Mouse (Mus musculus) lung, postnatal 0 days (tissue): ENCODE data around the gene Rerg. TPM values are rescaled to one million over a fixed set of nuclear protein-coding genes. Genes with fewer than 3 reads are reported as not detected.

ENCODE experiments used
- ATAC-seq: fragments of 200-750 bp; cut with Nextera tagmentation; 2 replicates; pipeline ENCODE4 v1.8.0; 2017; ENCODE audit warnings: moderate library complexity
- DNase-seq: peaks from one replicate; pipeline ENCODE4 v3.0.0-alpha.2; 2016; ENCODE audit warnings: low spot score
- H3K27ac ChIP-seq: fragments of 300-500 bp; sonication (generic); 2 replicates; pipeline ENCODE4 v1.5.1; 2014; ENCODE audit warnings: antibody characterized with exemption, mild to moderate bottlenecking, low read length, mixed read lengths
- H3K27me3 ChIP-seq: fragments of 300-500 bp; sonication (generic); replicated peaks from 2 replicates; pipeline ENCODE4 v1.6.1; 2014; ENCODE audit warnings: low read length, mixed read lengths; ENCODE audit not compliant: insufficient read depth
- H3K36me3 ChIP-seq: fragments of 300-500 bp; sonication (generic); 2 replicates; pipeline ENCODE4 v1.6.1; 2014; ENCODE audit warnings: low read length, mixed read lengths; ENCODE audit not compliant: insufficient read depth
- H3K4me1 ChIP-seq: fragments of 300-500 bp; sonication (generic); 2 replicates; pipeline ENCODE4 v1.6.1; 2014; ENCODE audit warnings: antibody characterized with exemption, low read depth, low read length, mixed read lengths; ENCODE audit not compliant: insufficient read depth
- H3K4me2 ChIP-seq: fragments of 300-500 bp; sonication (generic); replicated peaks from 2 replicates; pipeline ENCODE4 v1.6.1; 2014; ENCODE audit warnings: low read depth, mild to moderate bottlenecking, low read length, moderate library complexity, mixed read lengths
- H3K4me3 ChIP-seq: fragments of 300-500 bp; sonication (generic); 2 replicates; pipeline ENCODE4 v1.5.1; 2014; ENCODE audit warnings: low read depth, low read length
- H3K9ac ChIP-seq: fragments of 300-500 bp; sonication (generic); replicated peaks from 2 replicates; pipeline ENCODE4 v1.6.1; 2014; ENCODE audit warnings: low read depth, mild to moderate bottlenecking
- H3K9me3 ChIP-seq: fragments of 300-500 bp; sonication (generic); 2 replicates; pipeline ENCODE4 v1.6.1; 2016; ENCODE audit warnings: low read length, mixed read lengths
- CTCF ChIP-seq: IDR thresholded peaks from 2 replicates; pipeline ENCODE4 v1.5.1; 2016; ENCODE audit warnings: antibody characterized with exemption, mild to moderate bottlenecking
- EP300 ChIP-seq: IDR thresholded peaks from 2 replicates; pipeline ENCODE4 v1.6.1; 2016; ENCODE audit warnings: antibody characterized with exemption, mild to moderate bottlenecking, control low read depth
- WGBS: fragments of 180-500 bp; shearing (Covaris S2); extraction: QIAGEN DNeasy Blood & Tissue Kit; methylation state at CpG from one replicate; pipeline ENCODE4 v1.1.7; 2014; 5-methylcytosine and 5-hydroxymethylcytosine counted together
- polyA plus RNA-seq: library from polyadenylated mRNA; unstranded; fragments of >200 nt; fragmentation: Nextera tagmentation; extraction: Ambion mirVana; gene quantifications from 2 replicates; pipeline ENCODE4 v1.2.1, GENCODE M21; 2015

Gene Rerg
- polyA plus RNA-seq, 1 experiment from 2014 or later: 42.9 TPM

- H3K36me3 ChIP-seq: no peaks in the 10 kb centered on the region
- DNase-seq (no peak), ATAC-seq (no peak)
- 82% methylated on average over 3 of the region's 3 CpGs for WGBS
- H3K9me3 ChIP-seq: no peaks in the 10 kb centered on the region
- no peak overlapping the region for H3K9ac ChIP-seq
- H3K4me2 ChIP-seq: no peak overlapping the region
- TF ChIP-seq CTCF (no peak), EP300 (no peak)
- no peak overlapping the region for H3K27ac ChIP-seq
- H3K4me3 ChIP-seq: no peak overlapping the region
- no peaks in the 10 kb centered on the region for H3K4me1 ChIP-seq
- H3K27me3 ChIP-seq: no peaks in the 10 kb centered on the region
Measured at GRCm38 (mm10) chr6:137087470-137087869, 82.8 kb downstream of the Rerg start.

GRCm38 (mm10) chr6:137079701-137080100 lies 90.6 kb downstream of the Rerg start:
- no peaks in the 10 kb centered on the region for H3K27me3 ChIP-seq
- H3K36me3 ChIP-seq: no peaks in the 10 kb centered on the region
- H3K4me2 ChIP-seq: no peak overlapping the region
- TF ChIP-seq EP300: no peak
- no peak for TF ChIP-seq CTCF
- H3K9me3 ChIP-seq: no peaks in the 10 kb centered on the region
- WGBS: 68% methylated on average over 6 of the region's 6 CpGs
- no peaks in the 10 kb centered on the region for H3K4me1 ChIP-seq
- no peak overlapping the region for H3K4me3 ChIP-seq
- ATAC-seq (no peak), DNase-seq (no peak)
- no peak overlapping the region for H3K27ac ChIP-seq
- H3K9ac ChIP-seq: no peak overlapping the region

- WGBS: 89% methylated on average over 13 of the region's 13 CpGs
- TF ChIP-seq EP300 (no peak), CTCF (no peak)
- no peak overlapping the region for H3K4me3 ChIP-seq
- H3K36me3 ChIP-seq: no peaks in the 10 kb centered on the region
- H3K9me3 ChIP-seq: no peaks in the 10 kb centered on the region
- no peak overlapping the region for H3K9ac ChIP-seq
- H3K4me2 ChIP-seq: no peak overlapping the region
- ATAC-seq: no peak
- no peak overlapping the region for H3K27ac ChIP-seq
- H3K4me1 ChIP-seq: no peaks in the 10 kb centered on the region
- DNase-seq: no peak
- no peaks in the 10 kb centered on the region for H3K27me3 ChIP-seq
Measured at GRCm38 (mm10) chr6:137076731-137077130, 93.6 kb downstream of the Rerg start.

GRCm38 (mm10) chr6:137076225-137076624 lies 94.1 kb downstream of the Rerg start:
- Histone ChIP-seq H3K27ac (no peak overlapping the region), H3K36me3 (no peaks in the 10 kb centered on the region), H3K27me3 (no peaks in the 10 kb centered on the region), H3K9me3 (no peaks in the 10 kb centered on the region), H3K4me2 (no peak overlapping the region), H3K9ac (no peak overlapping the region), H3K4me3 (no peak overlapping the region), H3K4me1 (no peaks in the 10 kb centered on the region)
- TF ChIP-seq EP300 (no peak), CTCF (no peak)
- ATAC-seq (no peak), DNase-seq (no peak)
- WGBS: 65% methylated on average over 6 of the region's 6 CpGs

GRCm38 (mm10) chr6:137072256-137072655 lies 98.0 kb downstream of the Rerg start:
- no peaks in the 10 kb centered on the region for H3K27me3 ChIP-seq
- H3K9ac ChIP-seq: no peak overlapping the region
- H3K27ac ChIP-seq: no peak overlapping the region
- DNase-seq (no peak), ATAC-seq (no peak)
- H3K36me3 ChIP-seq: no peaks in the 10 kb centered on the region
- H3K9me3 ChIP-seq: no peaks in the 10 kb centered on the region
- no peaks in the 10 kb centered on the region for H3K4me1 ChIP-seq
- WGBS: 49% methylated on average over 8 of the region's 8 CpGs
- TF ChIP-seq EP300 (no peak), CTCF (no peak)
- H3K4me3 ChIP-seq: no peak overlapping the region
- no peak overlapping the region for H3K4me2 ChIP-seq

- Histone ChIP-seq H3K4me3 (no peak overlapping the region), H3K27ac (no peak overlapping the region)
- ATAC-seq: no peak
Measured at GRCm38 (mm10) chr6:137071466-137071865, 98.8 kb downstream of the Rerg start.

GRCm38 (mm10) chr6:137065506-137065905 lies 104.8 kb downstream of the Rerg start:
- Histone ChIP-seq H3K27me3 (no peaks in the 10 kb centered on the region), H3K4me2 (no peak overlapping the region), H3K9me3 (no peaks in the 10 kb centered on the region), H3K36me3 (no peaks in the 10 kb centered on the region), H3K4me3 (no peak overlapping the region), H3K4me1 (no peaks in the 10 kb centered on the region), H3K27ac (no peak overlapping the region), H3K9ac (no peak overlapping the region)
- WGBS: 66% methylated on average over 7 of the region's 7 CpGs
- TF ChIP-seq EP300 (peak; percentile 44; the same call in 1 of the 2 replicates), CTCF (no peak)
- peak; percentile 17 for DNase-seq
- no peak for ATAC-seq

More at GRCm38 (mm10) chr6:137071466-137071865, 98.8 kb downstream of the Rerg start:
- no peaks in the 10 kb centered on the region for H3K27me3 ChIP-seq
- WGBS: 73% methylated on average over 9 of the region's 9 CpGs
- no peaks in the 10 kb centered on the region for H3K4me1 ChIP-seq
- H3K4me2 ChIP-seq: no peak overlapping the region
- H3K9me3 ChIP-seq: no peaks in the 10 kb centered on the region
- TF ChIP-seq CTCF: no peak
- no peak for DNase-seq
- no peaks in the 10 kb centered on the region for H3K36me3 ChIP-seq
- no peak overlapping the region for H3K9ac ChIP-seq
